Mouse (Mus musculus) lung, embryonic 14.5 days (tissue): ENCODE measurements around the gene Dhrs13. TPM values are rescaled to one million over a fixed set of nuclear protein-coding genes. Genes with fewer than 3 reads are reported as not detected.

Experiments used
- ATAC-seq: fragments of 200-750 bp; cut with Nextera tagmentation; 2 replicates; pipeline ENCODE4 v1.8.0; 2017; ENCODE audit warnings: mild to moderate bottlenecking, moderate TSS enrichment, moderate library complexity; ENCODE audit not compliant: insufficient read depth
- DNase-seq: peaks from one replicate; pipeline ENCODE4 v3.0.0-alpha.2; 2015
- H3K27ac ChIP-seq: fragments of 300-500 bp; sonication (generic); 2 replicates; pipeline ENCODE4 v1.5.1; 2014; ENCODE audit warnings: low read depth, mild to moderate bottlenecking, moderate library complexity
- H3K27me3 ChIP-seq: fragments of 300-500 bp; sonication (generic); 2 replicates; pipeline ENCODE4 v1.6.1; 2014; ENCODE audit warnings: low read length, control low read depth; ENCODE audit not compliant: insufficient read depth
- H3K36me3 ChIP-seq: fragments of 300-500 bp; sonication (generic); 2 replicates; pipeline ENCODE4 v1.6.1; 2014; ENCODE audit warnings: control low read depth; ENCODE audit not compliant: insufficient read depth
- H3K4me1 ChIP-seq: fragments of 300-500 bp; sonication (generic); 2 replicates; pipeline ENCODE4 v1.6.1; 2014; ENCODE audit warnings: antibody characterized with exemption, control low read depth; ENCODE audit not compliant: insufficient read depth
- H3K4me2 ChIP-seq: fragments of 300-500 bp; sonication (generic); 2 replicates; pipeline ENCODE4 v1.6.1; 2014; ENCODE audit warnings: mild to moderate bottlenecking
- H3K4me3 ChIP-seq: fragments of 300-500 bp; sonication (generic); 2 replicates; pipeline ENCODE4 v1.5.1; 2014; ENCODE audit warnings: low read depth, low read length
- H3K9ac ChIP-seq: fragments of 300-500 bp; sonication (generic); 2 replicates; pipeline ENCODE4 v1.6.1; 2014
- H3K9me3 ChIP-seq: fragments of 300-500 bp; sonication (generic); 2 replicates; pipeline ENCODE4 v1.6.1; 2016; ENCODE audit warnings: low read depth, low read length, control low read depth
- CTCF ChIP-seq: IDR thresholded peaks from 2 replicates; pipeline ENCODE4 v1.5.1; 2016; ENCODE audit warnings: antibody characterized with exemption, low read depth
- WGBS: fragments of 180-500 bp; shearing (Covaris S2); extraction: QIAGEN DNeasy Blood & Tissue Kit; methylation state at CpG from one replicate; pipeline ENCODE4 v1.1.7; 2014; 5-methylcytosine and 5-hydroxymethylcytosine counted together
- polyA plus RNA-seq: library from polyadenylated mRNA; unstranded; fragments of >200 nt; fragmentation: Nextera tagmentation; extraction: Ambion mirVana; gene quantifications from 2 replicates; pipeline ENCODE4 v1.2.1, GENCODE M21; 2014

The Dhrs13 gene
- polyA plus RNA-seq, 1 experiment from 2014 or later: 17.7 TPM

GRCm38 (mm10) chr11:78066641-78067040, 34.6 kb downstream of the Dhrs13 start:
- Histone ChIP-seq H3K4me2 (no peak overlapping the region), H3K27me3 (no peaks in the 10 kb centered on the region), H3K27ac (no peak overlapping the region), H3K4me1 (no peaks in the 10 kb centered on the region), H3K9ac (no peak overlapping the region), H3K9me3 (no peaks in the 10 kb centered on the region), H3K4me3 (no peak overlapping the region), H3K36me3 (no peaks in the 10 kb centered on the region)
- ATAC-seq (no peak), DNase-seq (no peak)
- WGBS: 66% methylated on average over 2 of the region's 2 CpGs
- TF ChIP-seq CTCF: no peak

GRCm38 (mm10) chr11:78067566-78067965, 35.5 kb downstream of the Dhrs13 start:
- H3K9me3 ChIP-seq: no peaks in the 10 kb centered on the region
- no peak overlapping the region for H3K9ac ChIP-seq
- H3K4me2 ChIP-seq: no peak overlapping the region
- no peak overlapping the region; the same call in 1 of the 2 replicates for H3K27ac ChIP-seq
- H3K4me3 ChIP-seq: no peak overlapping the region
- 0 out of 2 replicates have a peak, but pooled peaks cover 7% of the 10 kb centered on the region for H3K36me3 ChIP-seq
- H3K4me1 ChIP-seq: no peaks in the 10 kb centered on the region
- no peaks in the 10 kb centered on the region for H3K27me3 ChIP-seq
- ATAC-seq (no peak), DNase-seq (no peak)
- TF ChIP-seq CTCF: no peak
- WGBS: 60% methylated on average over 5 of the region's 5 CpGs

DNA sequence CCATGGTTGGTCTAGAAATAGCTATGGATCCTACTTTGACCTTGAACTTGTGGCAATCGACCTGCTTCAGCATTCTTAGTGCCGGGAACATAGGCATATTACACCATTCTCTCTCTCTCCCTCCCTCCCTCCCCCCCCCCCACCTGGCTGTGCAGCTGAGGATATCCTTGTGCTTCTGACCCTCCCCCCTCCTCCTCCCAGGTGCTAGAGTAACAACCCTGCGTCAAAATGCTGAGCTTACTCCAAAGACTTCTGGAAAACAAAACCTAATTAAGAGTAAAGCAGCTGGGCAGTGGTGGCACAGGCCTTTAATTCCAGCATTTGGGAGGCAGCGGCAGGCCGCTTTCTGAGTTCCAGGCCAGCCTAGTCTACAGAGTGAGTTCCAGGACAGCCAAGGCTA, 37.0 kb downstream of the Dhrs13 start:
- Histone ChIP-seq H3K4me1 (no peaks in the 10 kb centered on the region), H3K4me2 (no peak overlapping the region; the same call in 1 of the 2 replicates), H3K9ac (no peak overlapping the region), H3K27ac (no peak overlapping the region), H3K27me3 (no peaks in the 10 kb centered on the region), H3K4me3 (no peak overlapping the region), H3K9me3 (no peaks in the 10 kb centered on the region), H3K36me3 (peaks cover 23% of the 10 kb centered on the region)
- WGBS: 73% methylated on average over 5 of the region's 5 CpGs
- no peak for TF ChIP-seq CTCF
- no peak for ATAC-seq
- DNase-seq: no peak

- TF ChIP-seq CTCF: no peak
- no peaks in the 10 kb centered on the region for H3K9me3 ChIP-seq
- no peak for DNase-seq
- no peak overlapping the region; the same call in 1 of the 2 replicates for H3K27ac ChIP-seq
- no peak overlapping the region for H3K4me2 ChIP-seq
- 77% methylated on average over 6 of the region's 6 CpGs for WGBS
- peak; percentile 66; the same call in 1 of the 2 replicates for ATAC-seq
- H3K4me3 ChIP-seq: no peak overlapping the region
- no peak overlapping the region for H3K9ac ChIP-seq
- no peaks in the 10 kb centered on the region for H3K4me1 ChIP-seq
- no peaks in the 10 kb centered on the region for H3K27me3 ChIP-seq
- H3K36me3 ChIP-seq: peaks cover 28% of the 10 kb centered on the region
Observed at GRCm38 (mm10) chr11:78069646-78070045, 37.6 kb downstream of the Dhrs13 start.

DNA sequence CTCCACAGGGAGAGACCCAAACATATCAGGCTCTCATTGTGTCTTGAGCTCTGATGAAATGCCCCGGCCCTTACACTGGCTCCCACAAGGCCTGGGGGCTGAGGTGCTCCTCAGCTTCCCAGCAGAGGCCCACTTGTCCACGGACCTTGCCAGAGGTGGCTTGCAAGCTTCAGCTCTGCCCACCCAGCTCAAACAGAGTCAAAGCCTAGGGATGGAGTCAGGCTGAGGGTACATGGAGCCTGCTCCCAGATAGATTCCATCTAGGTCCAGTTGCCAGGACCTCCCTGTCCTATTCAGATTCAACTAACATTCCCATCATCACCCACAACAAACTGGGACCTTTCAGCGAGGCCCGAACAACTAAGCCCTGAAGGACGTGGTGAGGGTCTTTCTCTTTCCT, 39.9 kb downstream of the Dhrs13 start:
- H3K36me3 ChIP-seq: peaks cover 50% of the 10 kb centered on the region
- no peaks in the 10 kb centered on the region for H3K9me3 ChIP-seq
- H3K4me2 ChIP-seq: no peak overlapping the region; the same call in 1 of the 2 replicates
- H3K4me3 ChIP-seq: no peak overlapping the region; the same call in 1 of the 2 replicates
- peak overlapping the region; percentile 20; the same call in 1 of the 2 replicates for H3K9ac ChIP-seq
- ATAC-seq (no peak), DNase-seq (no peak)
- H3K27ac ChIP-seq: peak overlapping the region; percentile 42; the same call in 1 of the 2 replicates
- no peak for TF ChIP-seq CTCF
- no peaks in the 10 kb centered on the region for H3K4me1 ChIP-seq
- no peaks in the 10 kb centered on the region for H3K27me3 ChIP-seq
- 80% methylated on average over 5 of the region's 5 CpGs for WGBS

DNA sequence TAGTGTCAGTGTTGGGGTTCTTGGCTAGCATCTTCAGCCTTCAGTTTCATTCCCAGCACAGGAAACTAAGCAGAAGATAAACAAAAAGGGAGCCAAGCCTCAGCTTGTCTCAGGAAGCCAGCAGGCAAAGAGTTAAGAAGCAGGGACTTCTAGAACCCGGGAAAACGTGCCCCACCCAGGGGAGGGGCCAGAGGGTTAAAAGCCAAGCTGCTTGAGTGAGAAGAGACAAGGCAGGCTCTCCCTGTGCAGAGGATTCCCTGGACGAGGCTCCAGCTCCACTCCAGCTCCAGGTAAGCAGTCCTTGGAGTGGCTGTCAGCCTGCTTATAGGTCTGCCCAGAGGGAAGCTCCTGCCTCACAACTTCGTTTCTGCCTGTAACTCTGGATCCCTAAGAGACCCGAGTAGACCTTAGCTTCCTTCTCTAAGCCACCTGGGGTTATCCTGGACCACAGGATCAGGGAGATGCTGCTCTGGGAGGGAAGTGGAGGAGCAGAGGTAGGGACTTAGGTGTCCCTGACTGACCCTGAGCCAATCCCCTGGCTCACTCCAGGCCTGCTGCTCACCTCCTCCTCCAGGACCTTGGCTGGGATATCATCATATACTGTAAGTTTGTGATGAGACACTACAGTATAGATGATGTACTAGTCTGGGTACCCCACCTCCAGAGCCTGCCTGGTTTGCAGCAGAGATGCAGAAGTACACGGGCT, 40.5 kb downstream of the Dhrs13 start:
- ATAC-seq (no peak), DNase-seq (peak; percentile 22)
- Histone ChIP-seq H3K9me3 (no peaks in the 10 kb centered on the region), H3K4me1 (no peaks in the 10 kb centered on the region), H3K4me3 (peak overlapping the region; percentile 14; the same call in 1 of the 2 replicates), H3K4me2 (no peak overlapping the region; the same call in 1 of the 2 replicates), H3K27me3 (no peaks in the 10 kb centered on the region), H3K36me3 (peaks cover 56% of the 10 kb centered on the region), H3K27ac (peak overlapping the region; percentile 63), H3K9ac (peak overlapping the region; percentile 38; the same call in 1 of the 2 replicates)
- no peak for TF ChIP-seq CTCF
- 20% methylated on average over 6 of the region's 6 CpGs for WGBS

DNA sequence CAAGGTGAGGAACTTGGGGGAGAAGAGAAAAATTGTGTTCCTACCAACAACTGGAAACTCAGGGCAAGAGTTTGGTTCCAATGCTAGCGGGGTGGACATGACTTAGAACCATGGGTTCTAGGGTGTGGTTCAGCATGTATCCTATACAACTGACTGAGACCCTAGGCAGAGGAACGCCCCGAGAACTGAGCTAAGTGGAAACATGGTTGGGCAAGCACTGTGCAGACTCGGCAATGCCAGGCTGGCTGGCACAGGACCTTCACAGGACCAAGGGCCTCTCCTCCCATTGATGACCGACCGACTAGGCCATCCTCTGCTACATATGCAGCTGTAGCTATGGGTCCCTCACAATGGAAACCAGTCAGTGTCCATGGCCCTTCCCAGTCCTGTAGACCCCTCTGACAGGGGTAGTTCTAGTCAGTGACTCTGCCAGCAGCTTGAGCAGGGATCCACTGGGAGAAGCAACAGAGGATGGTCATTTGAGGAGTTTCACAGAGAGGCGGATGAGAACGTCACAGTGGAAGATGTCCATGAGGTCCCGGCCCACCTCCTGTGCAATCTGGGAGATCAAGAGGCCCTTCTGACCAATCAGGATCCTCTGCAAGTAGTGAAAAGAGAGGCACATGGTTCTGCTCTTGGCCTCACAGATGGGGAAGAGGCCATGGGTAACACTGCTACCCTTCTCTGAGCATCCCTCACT, 41.6 kb downstream of the Dhrs13 start:
- DNase-seq (no peak), ATAC-seq (peak; percentile 22; the same call in 1 of the 2 replicates)
- H3K4me2 ChIP-seq: no peak overlapping the region
- TF ChIP-seq CTCF: no peak
- H3K9ac ChIP-seq: no peak overlapping the region
- H3K4me1 ChIP-seq: no peaks in the 10 kb centered on the region
- H3K27ac ChIP-seq: no peak overlapping the region; the same call in 1 of the 2 replicates
- no peaks in the 10 kb centered on the region for H3K27me3 ChIP-seq
- no peaks in the 10 kb centered on the region for H3K9me3 ChIP-seq
- peak overlapping the region; percentile 11; the same call in 1 of the 2 replicates for H3K4me3 ChIP-seq
- H3K36me3 ChIP-seq: peaks cover 59% of the 10 kb centered on the region
- WGBS: 90% methylated on average over 9 of the region's 9 CpGs
